Mouse (Mus musculus): ENCODE data around the gene Agxt. TPM values are rescaled to one million over a fixed set of nuclear protein-coding genes. Genes with fewer than 3 reads are reported as not detected.

The Agxt gene
- polyA plus RNA-seq, 1 experiment, result not detected

- TF ChIP-seq POLR2A (IDR thresholded peaks at IDR 0.05; ENCODE audit: insufficient read depth, low read length) (no peak), CTCF (IDR thresholded peaks at IDR 0.05; ENCODE audit: low read depth, low read length) (no peak), EP300 (IDR thresholded peaks at IDR 0.05; ENCODE audit: insufficient read depth, low read depth, low read length) (no peak)
- Histone ChIP-seq H3K27me3 (ENCODE audit: control insufficient read depth, insufficient read depth, low read length, poor library complexity, severe bottlenecking) (no peaks in the 10 kb centered on the region), H3K4me1 (ENCODE audit: control insufficient read depth, insufficient read depth, low read length) (no peaks in the 10 kb centered on the region), H3K36me3 (ENCODE audit: control insufficient read depth, insufficient read depth, low read length, poor library complexity, severe bottlenecking) (no peaks in the 10 kb centered on the region), H3K27ac (ENCODE audit: insufficient read depth, low read length) (no peak overlapping the region), H3K9me3 (replicated peaks; ENCODE audit: control insufficient read depth, insufficient read depth, low read length, poor library complexity, severe bottlenecking) (no peaks in the 10 kb centered on the region), H3K4me3 (ENCODE audit: low read depth, low read length) (no peak overlapping the region), H3K9ac (ENCODE audit: low read depth, poor library complexity, severe bottlenecking) (no peak overlapping the region)
Observed at GRCm38 (mm10) chr1:93157566-93157965, 22.5 kb downstream of the Agxt start.

GRCm38 (mm10) chr1:93158916-93159315 lies 23.9 kb downstream of the Agxt start:
- no peaks in the 10 kb centered on the region for H3K9me3 ChIP-seq (replicated peaks; ENCODE audit: control insufficient read depth, insufficient read depth, low read length, poor library complexity, severe bottlenecking)
- H3K27ac ChIP-seq (ENCODE audit: insufficient read depth, low read length), result no peak overlapping the region
- H3K4me1 ChIP-seq (ENCODE audit: control insufficient read depth, insufficient read depth, low read length), result no peaks in the 10 kb centered on the region
- H3K4me3 ChIP-seq (ENCODE audit: low read depth, low read length), result no peak overlapping the region
- H3K9ac ChIP-seq (ENCODE audit: low read depth, poor library complexity, severe bottlenecking), result no peak overlapping the region
- no peaks in the 10 kb centered on the region for H3K27me3 ChIP-seq (ENCODE audit: control insufficient read depth, insufficient read depth, low read length, poor library complexity, severe bottlenecking)
- TF ChIP-seq EP300 (IDR thresholded peaks at IDR 0.05; ENCODE audit: insufficient read depth, low read depth, low read length) (no peak), POLR2A (IDR thresholded peaks at IDR 0.05; ENCODE audit: insufficient read depth, low read length) (no peak), CTCF (IDR thresholded peaks at IDR 0.05; ENCODE audit: low read depth, low read length) (no peak)
- H3K36me3 ChIP-seq (ENCODE audit: control insufficient read depth, insufficient read depth, low read length, poor library complexity, severe bottlenecking), result no peaks in the 10 kb centered on the region

GRCm38 (mm10) chr1:93159566-93160500 lies 24.8 kb downstream of the Agxt start:
- Histone ChIP-seq H3K36me3 (ENCODE audit: control insufficient read depth, insufficient read depth, low read length, poor library complexity, severe bottlenecking) (no peaks in the 10 kb centered on the region), H3K27me3 (ENCODE audit: control insufficient read depth, insufficient read depth, low read length, poor library complexity, severe bottlenecking) (no peaks in the 10 kb centered on the region), H3K4me1 (ENCODE audit: control insufficient read depth, insufficient read depth, low read length) (no peaks in the 10 kb centered on the region), H3K9me3 (replicated peaks; ENCODE audit: control insufficient read depth, insufficient read depth, low read length, poor library complexity, severe bottlenecking) (no peaks in the 10 kb centered on the region), H3K4me3 (ENCODE audit: low read depth, low read length) (no peak overlapping the region), H3K9ac (ENCODE audit: low read depth, poor library complexity, severe bottlenecking) (no peak overlapping the region), H3K27ac (ENCODE audit: insufficient read depth, low read length) (no peak overlapping the region)
- TF ChIP-seq EP300 (IDR thresholded peaks at IDR 0.05; ENCODE audit: insufficient read depth, low read depth, low read length), result no peak
- TF ChIP-seq POLR2A (IDR thresholded peaks at IDR 0.05; ENCODE audit: insufficient read depth, low read length), result no peak
- TF ChIP-seq CTCF (IDR thresholded peaks at IDR 0.05; ENCODE audit: low read depth, low read length), result no peak

- Histone ChIP-seq H3K4me1 (ENCODE audit: control insufficient read depth, insufficient read depth, low read length) (no peaks in the 10 kb centered on the region), H3K9me3 (replicated peaks; ENCODE audit: control insufficient read depth, insufficient read depth, low read length, poor library complexity, severe bottlenecking) (no peaks in the 10 kb centered on the region), H3K9ac (ENCODE audit: low read depth, poor library complexity, severe bottlenecking) (no peak within 1 kb of the TSS), H3K4me3 (ENCODE audit: low read depth, low read length) (no peak within 1 kb of the TSS), H3K27ac (ENCODE audit: insufficient read depth, low read length) (no peak within 1 kb of the TSS), H3K36me3 (ENCODE audit: control insufficient read depth, insufficient read depth, low read length, poor library complexity, severe bottlenecking) (no peaks in the 10 kb centered on the region), H3K27me3 (ENCODE audit: control insufficient read depth, insufficient read depth, low read length, poor library complexity, severe bottlenecking) (no peaks in the 10 kb centered on the region)
- TF ChIP-seq EP300 (IDR thresholded peaks at IDR 0.05; ENCODE audit: insufficient read depth, low read depth, low read length) (no peak), CTCF (IDR thresholded peaks at IDR 0.05; ENCODE audit: low read depth, low read length) (no peak), POLR2A (IDR thresholded peaks at IDR 0.05; ENCODE audit: insufficient read depth, low read length) (no peak)
Observed at GRCm38 (mm10) chr1:93160501-93161133, 25.6 kb downstream of the Agxt start, which contains the start of gene 2310007B03Rik. Gene 2310007B03Rik, minus strand, starts transcription at chr1:93160948.

- Histone ChIP-seq H3K27me3 (ENCODE audit: control insufficient read depth, insufficient read depth, low read length, poor library complexity, severe bottlenecking) (no peaks in the 10 kb centered on the region), H3K4me1 (ENCODE audit: control insufficient read depth, insufficient read depth, low read length) (no peaks in the 10 kb centered on the region), H3K4me3 (ENCODE audit: low read depth, low read length) (no peak overlapping the region), H3K27ac (ENCODE audit: insufficient read depth, low read length) (no peak overlapping the region), H3K9ac (ENCODE audit: low read depth, poor library complexity, severe bottlenecking) (no peak overlapping the region), H3K36me3 (ENCODE audit: control insufficient read depth, insufficient read depth, low read length, poor library complexity, severe bottlenecking) (no peaks in the 10 kb centered on the region), H3K9me3 (replicated peaks; ENCODE audit: control insufficient read depth, insufficient read depth, low read length, poor library complexity, severe bottlenecking) (no peaks in the 10 kb centered on the region)
- no peak for TF ChIP-seq CTCF (IDR thresholded peaks at IDR 0.05; ENCODE audit: low read depth, low read length)
- no peak for TF ChIP-seq POLR2A (IDR thresholded peaks at IDR 0.05; ENCODE audit: insufficient read depth, low read length)
- TF ChIP-seq EP300 (IDR thresholded peaks at IDR 0.05; ENCODE audit: insufficient read depth, low read depth, low read length), result no peak
Observed at GRCm38 (mm10) chr1:93161350-93161749, 26.3 kb downstream of the Agxt start.

GRCm38 (mm10) chr1:93161921-93162320 lies 26.9 kb downstream of the Agxt start:
- H3K9ac ChIP-seq (ENCODE audit: low read depth, poor library complexity, severe bottlenecking), result no peak overlapping the region
- H3K4me1 ChIP-seq (ENCODE audit: control insufficient read depth, insufficient read depth, low read length), result no peaks in the 10 kb centered on the region
- no peaks in the 10 kb centered on the region for H3K36me3 ChIP-seq (ENCODE audit: control insufficient read depth, insufficient read depth, low read length, poor library complexity, severe bottlenecking)
- no peaks in the 10 kb centered on the region for H3K27me3 ChIP-seq (ENCODE audit: control insufficient read depth, insufficient read depth, low read length, poor library complexity, severe bottlenecking)
- TF ChIP-seq CTCF (IDR thresholded peaks at IDR 0.05; ENCODE audit: low read depth, low read length), result no peak
- TF ChIP-seq EP300 (IDR thresholded peaks at IDR 0.05; ENCODE audit: insufficient read depth, low read depth, low read length), result no peak
- no peak for TF ChIP-seq POLR2A (IDR thresholded peaks at IDR 0.05; ENCODE audit: insufficient read depth, low read length)
- no peaks in the 10 kb centered on the region for H3K9me3 ChIP-seq (replicated peaks; ENCODE audit: control insufficient read depth, insufficient read depth, low read length, poor library complexity, severe bottlenecking)
- no peak overlapping the region for H3K4me3 ChIP-seq (ENCODE audit: low read depth, low read length)
- no peak overlapping the region for H3K27ac ChIP-seq (ENCODE audit: insufficient read depth, low read length)

All from ES-Bruce4 (cell line).